Mouse (Mus musculus): Measurements from ENCODE around the gene Rc3h2.

DNA sequence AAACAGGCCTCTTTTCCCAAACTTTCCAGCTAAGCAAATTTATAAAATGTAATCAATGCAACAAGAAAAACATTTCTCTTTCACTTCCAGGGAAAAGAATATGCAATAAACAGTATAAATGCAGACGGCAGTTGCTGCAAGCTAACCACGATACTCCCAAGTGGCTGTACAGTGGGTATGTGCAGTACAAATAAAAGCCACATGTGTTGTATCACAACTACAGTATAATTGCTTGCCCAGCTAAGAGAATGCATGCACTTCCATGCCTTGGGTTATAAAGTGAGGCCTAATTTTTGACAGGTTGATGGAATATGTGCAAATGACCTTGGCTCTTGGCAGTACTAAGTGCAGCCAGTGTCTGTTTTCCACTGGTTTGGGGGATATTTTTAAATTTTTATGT, 52.1 kb downstream of the Rc3h2 start:
- TF ChIP-seq POLR2A (IDR thresholded peaks at IDR 0.05; ENCODE audit: control insufficient read depth, low read depth, low read length) (no peak), CTCF (IDR thresholded peaks at IDR 0.05; ENCODE audit: control insufficient read depth, insufficient read depth, insufficient replicate concordance, low read depth, low read length) (no peak)

All from testis, adult 2 months (tissue).